Mouse (Mus musculus) cerebellum, adult 11 months (tissue): ENCODE measurements around the gene Palm3.
"Not testable (repeated sequence)": the region's sequence is repeated elsewhere in the genome, so short reads cannot be mapped to it uniquely, and the experiment has no call there.

Source experiments
- DNase-seq: peaks from one replicate; pipeline ENCODE4 v3.0.0; 2022

The Palm3 gene

GRCm38 (mm10) chr8:84021096-84021495, at the start of gene Palm3:
Gene Palm3, plus strand, starts transcription at chr8:84021471.
- DNase-seq: no peak

GRCm38 (mm10) chr8:83971661-83972060, 49.6 kb upstream of the Palm3 start:
- DNase-seq: no peak

DNA sequence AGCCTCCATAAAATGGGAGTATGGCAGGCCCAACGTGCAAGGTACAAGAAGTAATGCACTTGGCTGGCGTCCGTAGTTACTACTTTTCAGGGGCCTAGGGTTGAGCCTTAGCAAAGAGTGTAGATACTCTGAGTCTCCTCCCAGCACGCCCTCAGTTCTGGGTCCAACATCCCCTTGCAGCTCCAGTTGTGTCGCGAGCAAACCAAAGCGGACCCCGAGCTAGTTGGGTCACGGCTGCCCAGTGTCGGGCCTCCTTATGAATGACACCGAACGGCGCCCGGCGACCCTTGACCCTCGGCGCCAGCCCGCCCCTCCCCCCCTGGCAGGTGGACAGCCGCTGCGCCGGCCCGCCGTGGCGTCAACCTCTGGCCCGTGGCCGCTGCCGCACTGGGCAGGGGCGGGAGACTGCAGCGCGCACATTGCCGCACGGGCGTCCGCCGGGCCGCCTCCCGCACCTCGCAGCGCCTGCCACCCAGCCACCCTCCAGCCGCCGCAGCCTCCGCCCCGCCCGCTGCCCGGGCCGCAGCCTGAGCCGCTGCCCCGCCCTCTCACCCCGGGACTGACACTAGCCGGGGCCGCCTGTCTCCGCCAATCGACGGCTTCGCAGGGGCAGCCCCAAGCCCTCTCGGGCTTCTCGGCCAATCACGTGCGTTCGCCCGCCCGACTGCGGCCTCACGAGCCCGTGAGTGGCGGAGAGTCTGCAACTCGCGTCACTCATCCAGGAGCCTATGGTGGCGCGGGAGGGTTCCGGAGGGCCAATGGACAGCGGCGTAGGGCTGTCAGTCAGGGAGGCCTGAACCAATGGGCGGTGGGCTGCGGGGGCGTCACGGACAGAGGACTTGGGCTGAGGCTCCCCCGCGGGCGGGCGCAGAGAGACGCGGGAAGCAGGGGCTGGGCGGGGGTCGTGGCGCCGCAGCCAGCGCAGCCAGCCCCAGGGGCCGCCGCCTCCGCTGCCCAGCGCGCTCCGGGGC, 48.8 kb upstream of the Palm3 start, which contains the start of gene Prkaca:
Gene Prkaca, plus strand, starts transcription at position 844 of the 971 bp plus-strand sequence.
- peak; percentile 98 for DNase-seq

- peak; percentile 43 for DNase-seq
Measured at GRCm38 (mm10) chr8:83973161-83974031, 47.9 kb upstream of the Palm3 start.

DNA sequence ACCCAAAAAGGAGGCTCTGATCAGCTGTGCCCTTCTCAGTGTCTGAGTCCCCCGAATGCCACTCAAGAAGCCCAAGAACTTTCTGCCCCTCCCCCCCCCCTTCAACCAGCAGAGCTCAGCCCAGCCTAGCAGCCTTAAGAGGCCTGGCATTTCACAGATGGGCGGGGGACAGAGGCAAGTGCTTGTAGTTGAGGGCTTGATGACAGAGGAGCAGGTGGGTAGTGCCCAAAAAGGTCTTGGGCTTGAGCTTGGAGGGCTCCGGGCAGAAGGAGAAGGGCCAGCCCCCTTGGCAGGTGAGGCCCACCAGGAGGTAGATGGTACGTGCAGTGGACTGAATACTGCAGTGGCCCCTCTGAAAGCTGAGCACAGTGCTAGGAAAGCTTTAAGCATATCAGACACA, 46.8 kb upstream of the Palm3 start:
- DNase-seq: no peak

DNA sequence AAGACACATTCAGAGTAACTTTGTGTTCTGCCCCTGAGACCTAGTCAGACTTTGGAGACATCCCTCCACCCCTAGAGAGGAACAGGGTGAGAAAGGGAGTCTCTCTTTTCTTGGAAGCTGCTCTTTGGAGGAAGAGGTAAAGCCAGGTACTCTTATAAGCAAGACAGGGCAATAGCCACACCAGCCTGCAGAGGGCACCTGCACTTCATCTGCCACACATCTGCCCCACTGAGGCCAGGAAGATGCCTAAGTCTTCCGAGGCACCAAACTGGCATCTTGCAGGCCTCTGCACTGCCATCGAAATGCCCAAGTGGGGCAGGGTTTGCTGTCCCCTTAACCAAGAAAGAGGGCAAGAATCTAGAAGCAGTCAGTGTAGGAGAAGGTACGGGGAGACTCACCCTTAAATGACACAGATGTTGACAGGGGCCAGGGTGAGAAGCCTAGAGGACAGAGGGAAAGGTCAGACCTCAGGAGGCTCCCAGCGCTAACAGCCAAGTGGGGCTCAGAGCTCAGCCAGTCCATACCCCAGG, 45.1 kb upstream of the Palm3 start:
- no peak for DNase-seq

DNA sequence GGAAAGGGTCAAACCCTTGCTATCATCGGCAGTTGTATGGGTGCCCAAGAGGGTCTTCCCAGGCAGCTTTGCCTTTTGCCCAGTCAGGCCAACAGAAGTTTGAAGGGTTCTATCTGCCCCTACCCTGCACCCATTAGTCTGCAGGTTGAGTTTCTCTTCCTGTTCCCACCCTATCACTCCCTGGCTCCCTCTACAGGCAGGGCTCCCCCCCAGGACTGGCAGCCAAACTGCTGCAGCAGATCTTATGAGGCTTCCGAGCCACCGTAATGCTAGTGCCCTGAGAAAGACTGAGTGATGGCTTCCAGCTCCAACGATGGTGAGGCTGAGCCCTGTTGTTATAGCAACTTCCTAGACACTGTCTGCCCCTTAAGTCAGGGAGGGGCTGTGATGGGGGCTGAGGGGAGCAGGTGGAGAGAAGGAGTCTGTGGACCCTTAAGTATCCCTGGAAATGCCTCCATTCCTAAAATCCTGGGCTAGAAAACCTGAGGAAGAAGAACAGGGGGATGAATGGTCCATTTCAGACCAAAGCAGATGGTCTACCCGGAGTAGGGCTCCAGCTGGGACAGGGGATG, 44.4 kb upstream of the Palm3 start:
- no peak for DNase-seq

DNA sequence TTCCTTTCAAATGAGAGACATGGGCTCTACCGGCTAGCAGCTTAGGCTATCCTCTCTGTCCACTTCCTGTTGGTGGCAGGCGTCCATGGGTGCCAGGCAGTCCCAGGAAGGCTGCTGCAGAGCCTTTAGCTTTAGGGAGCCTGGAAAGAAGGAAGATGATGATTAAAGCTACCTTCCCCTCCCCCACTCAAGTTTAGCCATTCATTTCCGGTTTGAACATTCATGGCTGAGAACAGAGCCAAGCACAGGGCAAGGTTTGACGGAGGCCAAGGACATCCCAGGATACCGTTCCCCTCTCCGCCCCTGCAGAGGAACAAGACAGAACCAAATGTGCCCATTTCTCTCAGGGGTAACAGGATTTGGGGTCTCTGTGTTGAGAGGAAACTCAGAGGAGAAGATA, 43.6 kb upstream of the Palm3 start:
- no peak for DNase-seq

DNA sequence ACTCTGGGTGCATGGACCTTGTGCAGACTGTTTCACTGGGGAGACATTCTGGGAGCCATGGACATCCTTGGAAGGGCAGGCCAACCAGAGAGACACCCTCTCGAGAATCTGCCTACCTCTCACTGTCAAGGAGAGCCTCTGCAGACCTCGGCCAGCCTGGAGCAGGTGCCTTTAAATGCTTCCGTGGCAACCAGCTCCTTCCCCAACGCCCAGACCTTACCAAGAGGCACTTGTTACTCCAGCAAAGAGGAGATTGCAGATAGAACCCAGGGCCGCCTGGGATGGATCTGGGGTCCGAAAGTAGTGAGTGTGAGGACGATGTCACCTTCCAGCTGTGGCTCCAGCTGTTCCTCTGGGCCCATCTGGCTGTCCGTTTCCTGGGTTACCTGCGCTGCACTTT, 43.1 kb upstream of the Palm3 start:
- no peak for DNase-seq

DNA sequence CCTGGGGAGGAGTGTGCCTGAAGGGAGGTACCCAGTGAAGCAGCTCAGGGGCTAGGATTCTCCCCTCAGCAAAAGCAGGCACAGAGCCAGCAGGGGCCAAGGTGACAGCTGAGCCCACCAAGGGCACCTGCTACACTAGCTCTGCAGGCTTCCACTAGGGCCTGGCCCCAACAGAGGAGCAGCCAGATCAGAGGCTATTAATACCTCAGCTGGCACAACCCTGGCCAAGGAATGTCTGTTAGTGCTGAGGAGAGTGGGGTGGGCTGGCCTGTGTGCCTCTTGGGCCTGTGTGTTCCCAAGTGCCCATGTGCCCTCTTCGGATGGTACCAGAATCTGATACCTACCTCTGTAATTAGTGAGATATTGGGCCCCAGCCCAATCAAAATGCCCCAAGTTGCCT, 41.0 kb upstream of the Palm3 start:
- DNase-seq: no peak

GRCm38 (mm10) chr8:83980845-83981244, 40.4 kb upstream of the Palm3 start:
- DNase-seq: no peak

DNA sequence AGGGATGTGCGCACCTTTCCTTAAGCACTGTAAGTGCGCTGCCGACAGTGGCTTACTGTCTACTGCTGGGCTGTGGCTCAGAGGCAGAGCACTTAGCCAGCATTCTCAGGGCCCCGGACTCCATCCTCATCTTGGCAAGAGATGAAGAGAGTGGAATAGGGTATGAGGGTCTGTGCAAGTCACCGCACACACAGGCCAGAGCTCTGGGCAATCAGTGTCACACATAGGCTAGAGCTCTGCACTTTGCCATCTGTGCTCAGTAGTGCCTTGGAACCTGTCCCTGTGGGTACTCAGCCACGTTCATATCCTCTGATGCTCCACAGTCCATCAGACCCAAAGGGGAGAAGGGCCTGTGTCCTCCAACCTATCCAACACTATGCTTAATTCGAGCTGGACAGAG, 39.7 kb upstream of the Palm3 start:
- DNase-seq: no peak

- no peak for DNase-seq
Measured at GRCm38 (mm10) chr8:83982449-83982848, 38.8 kb upstream of the Palm3 start.

GRCm38 (mm10) chr8:83983222-83983621, 38.0 kb upstream of the Palm3 start:
- DNase-seq: not testable (repeated sequence)

DNA sequence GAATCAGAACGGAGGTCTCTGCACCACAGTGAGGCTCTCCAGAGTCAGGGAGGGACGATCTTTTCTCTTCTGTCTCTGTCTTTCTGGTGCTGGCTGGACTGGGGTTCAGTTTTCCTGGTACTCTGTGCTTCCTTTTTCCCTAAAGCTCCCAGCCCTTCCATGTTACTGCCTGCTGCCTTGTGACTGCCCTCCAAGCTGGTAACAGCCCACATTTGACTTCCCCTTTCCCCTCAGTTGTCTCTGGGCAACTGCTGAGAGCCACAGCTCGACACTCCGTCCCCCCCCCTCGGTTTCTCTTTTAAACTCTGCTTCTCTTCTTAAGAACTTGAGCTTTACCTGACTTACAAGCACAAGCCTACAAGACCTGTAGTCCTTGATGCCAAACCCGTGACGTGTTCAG, 32.0 kb upstream of the Palm3 start:
- no peak for DNase-seq

DNA sequence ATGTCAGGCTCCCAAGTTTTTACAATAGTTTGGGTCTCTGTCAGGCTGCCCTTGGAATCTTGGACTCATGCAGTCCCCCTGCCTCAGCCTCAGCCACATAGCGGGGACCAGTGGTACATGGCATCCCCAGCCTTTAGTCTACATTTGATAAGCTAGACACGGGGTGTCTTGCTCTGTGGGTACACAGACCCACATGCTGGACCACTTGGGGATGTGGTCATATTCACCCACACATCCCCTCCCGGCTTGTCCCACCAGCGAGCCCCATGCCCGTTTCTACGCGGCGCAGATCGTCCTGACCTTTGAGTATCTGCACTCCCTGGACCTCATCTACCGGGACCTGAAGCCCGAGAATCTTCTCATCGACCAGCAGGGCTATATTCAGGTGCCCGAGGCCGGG, 31.1 kb upstream of the Palm3 start:
- no peak for DNase-seq

- DNase-seq: no peak
Measured at GRCm38 (mm10) chr8:83992488-83992887, 28.8 kb upstream of the Palm3 start.

GRCm38 (mm10) chr8:83994030-83994429, 27.2 kb upstream of the Palm3 start:
- DNase-seq: no peak

GRCm38 (mm10) chr8:83995973-83996372, 25.3 kb upstream of the Palm3 start:
- no peak for DNase-seq

DNA sequence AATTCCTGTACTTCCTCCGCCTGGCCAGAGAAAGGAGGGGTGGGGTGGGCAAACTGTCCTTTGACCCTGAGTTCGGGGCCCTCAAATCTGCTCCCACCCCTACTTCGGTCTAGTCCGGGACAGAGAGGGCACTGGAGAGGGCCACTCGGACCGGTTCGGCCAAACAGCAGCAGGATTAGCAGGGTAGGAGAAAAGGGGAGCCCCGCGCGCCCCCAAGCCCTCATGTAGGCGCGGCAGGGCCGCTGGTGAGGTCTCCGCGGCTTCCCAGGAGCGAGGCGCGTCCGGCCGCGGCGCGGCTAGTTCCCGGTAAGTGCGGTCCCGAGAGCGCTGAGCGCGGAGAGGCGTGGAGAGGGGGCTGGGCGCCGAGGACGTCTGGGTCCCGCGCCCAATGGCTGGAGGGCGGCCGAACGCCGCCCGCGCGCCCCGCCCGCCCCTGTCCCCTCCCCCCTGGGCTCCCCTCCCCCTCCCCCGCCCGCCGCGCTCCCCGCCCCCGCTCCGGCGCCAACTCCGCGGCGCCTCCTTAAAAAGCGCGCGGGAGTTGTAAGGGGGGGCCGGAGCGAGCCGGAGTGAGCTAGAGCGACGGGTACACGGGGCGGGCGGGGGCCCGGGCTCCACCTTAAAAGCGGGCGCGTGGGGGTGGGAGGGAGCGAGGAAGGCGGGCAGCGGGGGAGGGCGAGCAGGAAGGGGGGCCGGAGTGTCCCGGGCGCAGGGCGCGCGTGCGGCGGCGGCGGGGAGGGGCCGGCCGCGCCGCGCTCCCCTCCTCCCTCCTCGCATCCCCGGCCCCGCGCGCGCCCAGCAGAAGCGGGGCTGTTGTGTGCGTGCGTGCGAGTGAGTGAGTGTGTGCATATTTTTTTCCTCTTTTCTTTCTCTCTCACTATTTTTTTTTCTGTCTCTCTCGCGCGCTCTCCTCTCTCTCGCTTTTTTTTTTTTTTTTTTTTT, 24.4 kb upstream of the Palm3 start:
- peak; percentile 76 for DNase-seq

- peak; percentile 57 for DNase-seq
Measured at GRCm38 (mm10) chr8:83997511-83998141, 23.6 kb upstream of the Palm3 start, which contains the start of gene Samd1. Gene Samd1, plus strand, starts transcription at chr8:83997672.
